Mouse (Mus musculus) CH12.LX (cell line): Measurements from ENCODE around the gene Eif2b4.

Experiments used
- CHD2 ChIP-seq: IDR thresholded peaks from 2 replicates; pipeline ENCODE4 v1.6.1; 2011; ENCODE audit warnings: low read length, improper control_type of control experiment
- CTCF ChIP-seq, 2 experiments: IDR thresholded peaks in 1 of 2; conservative IDR thresholded peaks in 1 of 2; 2 replicates each; pipeline ENCODE4 v1.5.1; 2011 to 2012; ENCODE audit warnings: low read depth in 2 of 2, low read length in 2 of 2, improper control_type of control experiment in 1 of 2, inconsistent platforms in 1 of 2, mild to moderate bottlenecking in 1 of 2, moderate library complexity in 1 of 2
- RCOR1 ChIP-seq: conservative IDR thresholded peaks from 2 replicates; pipeline ENCODE4 v1.6.1; 2012; ENCODE audit warnings: low read depth, mild to moderate bottlenecking, inconsistent platforms, low read length, improper control_type of control experiment
- SIN3A ChIP-seq: IDR thresholded peaks from 2 replicates; pipeline ENCODE4 v1.6.1; 2012; ENCODE audit warnings: low read length, improper control_type of control experiment, inconsistent platforms
- UBTF ChIP-seq: IDR thresholded peaks from 2 replicates; pipeline ENCODE4 v1.6.1; 2012; ENCODE audit warnings: low read depth, mild to moderate bottlenecking, inconsistent platforms, low read length, improper control_type of control experiment, moderate library complexity
- USF1 ChIP-seq: IDR thresholded peaks from 2 replicates; pipeline ENCODE4 v1.6.1; 2014; ENCODE audit warnings: low read depth, mild to moderate bottlenecking, inconsistent platforms, low read length, improper control_type of control experiment
- ZC3H11A ChIP-seq: IDR thresholded peaks from 2 replicates; pipeline ENCODE4 v1.6.1; 2012; ENCODE audit warnings: low read depth, mild to moderate bottlenecking, inconsistent platforms, low read length, improper control_type of control experiment

GRCm38 (mm10) chr5:31219474-31219873 lies 26.2 kb upstream of the Eif2b4 start:
- TF ChIP-seq RCOR1 (no peak), SIN3A (no peak), UBTF (no peak), ZC3H11A (no peak), USF1 (no peak), CTCF (conservative IDR thresholded peaks at IDR 0.05 in 1 of 2, IDR thresholded peaks at IDR 0.05 in 1 of 2; ENCODE audit: low read depth in 2 of 2, low read length in 2 of 2) (no peak), CHD2 (no peak)
